Mouse (Mus musculus) midbrain, embryonic 13.5 days (tissue): ENCODE results near the gene Cpn1. TPM values are rescaled to one million over a fixed set of nuclear protein-coding genes. Genes with fewer than 3 reads are reported as not detected.

ENCODE experiments used
- ATAC-seq: fragments of 200-750 bp; cut with Nextera tagmentation; 2 replicates; pipeline ENCODE4 v1.8.0; 2017; ENCODE audit warnings: mild to moderate bottlenecking, moderate TSS enrichment, moderate library complexity
- H3K27ac ChIP-seq: fragments of 300-500 bp; sonication (generic); 2 replicates; pipeline ENCODE4 v1.5.1; 2015; ENCODE audit warnings: inconsistent platforms, mild to moderate bottlenecking, moderate library complexity
- H3K27me3 ChIP-seq: fragments of 300-500 bp; sonication (generic); 2 replicates; pipeline ENCODE4 v1.6.1; 2015; ENCODE audit warnings: mild to moderate bottlenecking, inconsistent platforms
- H3K36me3 ChIP-seq: fragments of 300-500 bp; sonication (generic); 2 replicates; pipeline ENCODE4 v1.6.1; 2015; ENCODE audit warnings: mild to moderate bottlenecking, inconsistent platforms
- H3K4me1 ChIP-seq: fragments of 300-500 bp; sonication (generic); replicated peaks from 2 replicates; pipeline ENCODE4 v1.6.1; 2015; ENCODE audit warnings: inconsistent platforms
- H3K4me2 ChIP-seq: fragments of 300-500 bp; sonication (generic); replicated peaks from 2 replicates; pipeline ENCODE4 v1.6.1; 2015; ENCODE audit warnings: moderate library complexity, mild to moderate bottlenecking, inconsistent platforms
- H3K4me3 ChIP-seq: fragments of 300-500 bp; sonication (generic); replicated peaks from 2 replicates; pipeline ENCODE4 v1.5.1; 2015; ENCODE audit warnings: mild to moderate bottlenecking, inconsistent platforms
- H3K9ac ChIP-seq: fragments of 300-500 bp; sonication (generic); replicated peaks from 2 replicates; pipeline ENCODE4 v1.6.1; 2015; ENCODE audit warnings: mild to moderate bottlenecking, inconsistent platforms
- H3K9me3 ChIP-seq: fragments of 300-500 bp; sonication (generic); 2 replicates; pipeline ENCODE4 v1.6.1; 2016; ENCODE audit warnings: mild to moderate bottlenecking, inconsistent platforms
- WGBS: fragments of 180-500 bp; shearing (Covaris S2); methylation state at CpG from one replicate; pipeline ENCODE4 v1.1.7; 2015; 5-methylcytosine and 5-hydroxymethylcytosine counted together
- polyA plus RNA-seq: library from polyadenylated mRNA; unstranded; fragments of >200 nt; fragmentation: Nextera tagmentation; extraction: Ambion mirVana; gene quantifications from 2 replicates; pipeline ENCODE4 v1.2.1, GENCODE M21; 2015

The Cpn1 gene
- 0.16 and 0.24 TPM in 2 replicates for polyA plus RNA-seq

GRCm38 (mm10) chr19:43986069-43986794 is at the start of gene Cpn1:
Gene Cpn1 (minus strand): TSS chr19:43986556.
- Histone ChIP-seq H3K4me2 (peak within 1 kb of the TSS; percentile 43), H3K9me3 (no peaks in the 10 kb centered on the region), H3K27ac (no peak within 1 kb of the TSS), H3K9ac (no peak within 1 kb of the TSS), H3K27me3 (0 out of 2 replicates have a peak, but pooled peaks cover 5% of the 10 kb centered on the region), H3K36me3 (no peaks in the 10 kb centered on the region), H3K4me1 (peaks cover 8% of the 10 kb centered on the region), H3K4me3 (peak within 1 kb of the TSS; percentile 15)
- WGBS: 21% methylated on average over 30 of the region's 30 CpGs
- ATAC-seq: no peak

GRCm38 (mm10) chr19:44033396-44033795 is 47.0 kb upstream of the Cpn1 start:
- Histone ChIP-seq H3K27ac (no peak overlapping the region), H3K27me3 (no peaks in the 10 kb centered on the region), H3K9me3 (no peaks in the 10 kb centered on the region), H3K4me1 (no peaks in the 10 kb centered on the region), H3K36me3 (peaks cover 29% of the 10 kb centered on the region), H3K4me3 (no peak overlapping the region), H3K9ac (no peak overlapping the region), H3K4me2 (no peak overlapping the region)
- no peak for ATAC-seq
- WGBS: 94% methylated on average over 5 of the region's 5 CpGs

GRCm38 (mm10) chr19:44032046-44032744 is 45.8 kb upstream of the Cpn1 start:
- no peak overlapping the region for H3K4me2 ChIP-seq
- no peak for ATAC-seq
- no peak overlapping the region for H3K9ac ChIP-seq
- no peaks in the 10 kb centered on the region for H3K4me1 ChIP-seq
- no peak overlapping the region for H3K27ac ChIP-seq
- H3K27me3 ChIP-seq: no peaks in the 10 kb centered on the region
- H3K36me3 ChIP-seq: peaks cover 20% of the 10 kb centered on the region
- no peak overlapping the region for H3K4me3 ChIP-seq
- 92% methylated on average over 11 of the region's 11 CpGs for WGBS
- H3K9me3 ChIP-seq: no peaks in the 10 kb centered on the region

- Histone ChIP-seq H3K9ac (no peak overlapping the region), H3K27me3 (no peaks in the 10 kb centered on the region), H3K9me3 (no peaks in the 10 kb centered on the region), H3K27ac (no peak overlapping the region), H3K4me2 (no peak overlapping the region), H3K4me3 (no peak overlapping the region), H3K4me1 (no peaks in the 10 kb centered on the region), H3K36me3 (peaks cover 6% of the 10 kb centered on the region; the same call in 1 of the 2 replicates)
- WGBS: 94% methylated on average over 5 of the region's 5 CpGs
- ATAC-seq: no peak
These were observed 43.7 kb upstream of the Cpn1 start for GRCm38 (mm10) chr19:44030024-44030423.

GRCm38 (mm10) chr19:44028972-44029371 is 42.6 kb upstream of the Cpn1 start, which contains the start of gene Cyp2c23:
Gene Cyp2c23 (minus strand): TSS chr19:44029208.
- Histone ChIP-seq H3K36me3 (peaks cover 1% of the 10 kb centered on the region; the same call in 1 of the 2 replicates), H3K4me2 (no peak within 1 kb of the TSS), H3K9ac (no peak within 1 kb of the TSS), H3K9me3 (no peaks in the 10 kb centered on the region), H3K27me3 (no peaks in the 10 kb centered on the region), H3K4me1 (no peaks in the 10 kb centered on the region), H3K4me3 (no peak within 1 kb of the TSS), H3K27ac (no peak within 1 kb of the TSS)
- ATAC-seq: no peak
- WGBS: 71% methylated on average over 6 of the region's 8 CpGs

GRCm38 (mm10) chr19:44026956-44027530 is 40.7 kb upstream of the Cpn1 start:
- 68% methylated on average over 8 of the region's 8 CpGs for WGBS
- H3K4me1 ChIP-seq: no peaks in the 10 kb centered on the region
- ATAC-seq: no peak

GRCm38 (mm10) chr19:44024921-44025585 is 38.7 kb upstream of the Cpn1 start:
- Histone ChIP-seq H3K4me2 (no peak overlapping the region), H3K9me3 (no peaks in the 10 kb centered on the region), H3K9ac (no peak overlapping the region), H3K27me3 (no peaks in the 10 kb centered on the region), H3K36me3 (no peaks in the 10 kb centered on the region), H3K27ac (no peak overlapping the region), H3K4me1 (no peaks in the 10 kb centered on the region), H3K4me3 (no peak overlapping the region)
- no peak for ATAC-seq
- WGBS: 91% methylated on average over 13 of the region's 13 CpGs

More at GRCm38 (mm10) chr19:44026956-44027530, 40.7 kb upstream of the Cpn1 start:
- Histone ChIP-seq H3K4me2 (no peak overlapping the region), H3K9ac (no peak overlapping the region), H3K27me3 (no peaks in the 10 kb centered on the region), H3K36me3 (no peaks in the 10 kb centered on the region), H3K9me3 (no peaks in the 10 kb centered on the region), H3K27ac (no peak overlapping the region), H3K4me3 (no peak overlapping the region)

- WGBS: 65% methylated on average over 5 of the region's 5 CpGs
- no peaks in the 10 kb centered on the region for H3K36me3 ChIP-seq
- no peaks in the 10 kb centered on the region for H3K9me3 ChIP-seq
- no peak overlapping the region for H3K27ac ChIP-seq
- H3K9ac ChIP-seq: no peak overlapping the region
- no peak overlapping the region for H3K4me3 ChIP-seq
- no peak for ATAC-seq
- H3K4me1 ChIP-seq: no peaks in the 10 kb centered on the region
- H3K27me3 ChIP-seq: no peaks in the 10 kb centered on the region
- H3K4me2 ChIP-seq: no peak overlapping the region
These were observed 36.7 kb upstream of the Cpn1 start for GRCm38 (mm10) chr19:44023066-44023465.

GRCm38 (mm10) chr19:44021502-44021901 is 35.1 kb upstream of the Cpn1 start:
- ATAC-seq: no peak
- Histone ChIP-seq H3K4me2 (no peak overlapping the region), H3K27me3 (no peaks in the 10 kb centered on the region), H3K9ac (no peak overlapping the region), H3K36me3 (no peaks in the 10 kb centered on the region), H3K4me1 (no peaks in the 10 kb centered on the region), H3K27ac (no peak overlapping the region), H3K9me3 (no peaks in the 10 kb centered on the region), H3K4me3 (no peak overlapping the region)
- 90% methylated on average over 4 of the region's 4 CpGs for WGBS

- ATAC-seq: no peak
- Histone ChIP-seq H3K4me1 (no peaks in the 10 kb centered on the region), H3K27ac (no peak overlapping the region), H3K4me2 (no peak overlapping the region), H3K9ac (no peak overlapping the region), H3K27me3 (no peaks in the 10 kb centered on the region), H3K9me3 (no peaks in the 10 kb centered on the region), H3K4me3 (no peak overlapping the region), H3K36me3 (no peaks in the 10 kb centered on the region)
- 64% methylated on average over 7 of the region's 7 CpGs for WGBS
These were observed 33.4 kb upstream of the Cpn1 start for GRCm38 (mm10) chr19:44019739-44020138.

GRCm38 (mm10) chr19:44013862-44014261 is 27.5 kb upstream of the Cpn1 start:
- Histone ChIP-seq H3K9ac (no peak overlapping the region), H3K27ac (no peak overlapping the region), H3K9me3 (no peaks in the 10 kb centered on the region), H3K27me3 (no peaks in the 10 kb centered on the region), H3K36me3 (no peaks in the 10 kb centered on the region), H3K4me3 (no peak overlapping the region), H3K4me2 (no peak overlapping the region), H3K4me1 (no peaks in the 10 kb centered on the region)
- WGBS: 89% methylated on average over 6 of the region's 6 CpGs
- ATAC-seq: no peak

- no peak for ATAC-seq
These were observed 22.4 kb upstream of the Cpn1 start for GRCm38 (mm10) chr19:44008784-44009183.

More at GRCm38 (mm10) chr19:44008784-44009183, 22.4 kb upstream of the Cpn1 start:
- Histone ChIP-seq H3K36me3 (no peaks in the 10 kb centered on the region), H3K27ac (no peak overlapping the region), H3K4me1 (no peaks in the 10 kb centered on the region), H3K27me3 (no peaks in the 10 kb centered on the region), H3K4me3 (no peak overlapping the region), H3K9ac (no peak overlapping the region), H3K4me2 (no peak overlapping the region), H3K9me3 (no peaks in the 10 kb centered on the region)
- 85% methylated on average over 15 of the region's 15 CpGs for WGBS
